Mouse (Mus musculus): ENCODE measurements around the gene Sncb.

DNA sequence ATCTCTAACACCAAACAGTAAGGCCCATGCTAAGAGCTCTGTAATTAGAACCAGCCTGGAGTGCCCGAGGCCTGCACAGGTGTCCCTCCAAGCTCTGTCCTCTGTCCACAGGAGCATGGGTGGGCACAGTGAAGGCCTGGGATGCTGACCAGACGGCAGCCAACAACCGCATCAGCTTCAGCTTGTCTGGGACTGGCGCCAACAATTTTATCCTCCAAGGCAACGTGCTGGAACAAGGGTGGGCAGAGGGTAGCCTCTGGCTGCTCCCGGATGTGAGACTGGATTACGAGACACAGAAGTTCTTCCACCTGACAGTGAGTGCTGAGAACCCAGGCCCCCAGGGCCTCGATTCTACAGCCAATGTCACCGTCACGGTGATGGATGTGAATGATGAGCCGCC lies 40.3 kb downstream of the Sncb start:
- TF ChIP-seq POLR2A (IDR thresholded peaks at IDR 0.05; ENCODE audit: borderline replicate concordance, extremely low read depth, insufficient read depth, insufficient read length, poor library complexity, severe bottlenecking), result no peak
- TF ChIP-seq CTCF (IDR thresholded peaks at IDR 0.05; ENCODE audit: borderline replicate concordance, extremely low read depth, insufficient read depth, insufficient read length), result no peak
